Mouse (Mus musculus) stomach, postnatal 0 days (tissue): ENCODE results near the gene Gna14.

Experiments
- CTCF ChIP-seq: IDR thresholded peaks from 2 replicates; pipeline ENCODE4 v1.5.1; 2016; ENCODE audit warnings: antibody characterized with exemption, low read depth, mild to moderate bottlenecking, moderate library complexity
- EP300 ChIP-seq: optimal IDR thresholded peaks from 2 replicates; pipeline ENCODE3; 2016; ENCODE audit warnings: antibody characterized with exemption

- TF ChIP-seq CTCF (no peak), EP300 (no peak)
Measured at GRCm38 (mm10) chr19:16528225-16528828, 92.8 kb downstream of the Gna14 start.
